Mouse (Mus musculus): ENCODE data around the gene Scg5.

The Scg5 gene

DNA sequence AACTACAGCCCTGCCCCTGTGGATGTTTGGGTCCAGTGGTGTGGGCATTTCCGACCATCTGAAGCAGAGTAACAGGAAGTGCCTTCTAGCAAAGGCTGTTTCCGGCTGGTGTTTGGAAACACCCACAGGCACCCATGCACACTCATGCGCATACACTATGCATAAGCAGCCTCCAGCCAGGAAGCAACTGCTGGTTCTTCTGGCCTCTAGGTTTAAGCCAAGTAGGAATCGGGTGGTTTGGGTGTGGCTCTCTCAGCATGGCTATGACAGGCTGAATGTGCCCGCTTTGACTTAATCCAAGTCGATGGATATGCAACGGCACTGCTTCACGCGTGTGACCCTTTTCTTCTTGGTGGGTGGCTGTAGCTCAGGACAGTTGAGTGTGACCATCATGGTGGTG is 79.6 kb downstream of the Scg5 start:
- DNase-seq: no peak

DNA sequence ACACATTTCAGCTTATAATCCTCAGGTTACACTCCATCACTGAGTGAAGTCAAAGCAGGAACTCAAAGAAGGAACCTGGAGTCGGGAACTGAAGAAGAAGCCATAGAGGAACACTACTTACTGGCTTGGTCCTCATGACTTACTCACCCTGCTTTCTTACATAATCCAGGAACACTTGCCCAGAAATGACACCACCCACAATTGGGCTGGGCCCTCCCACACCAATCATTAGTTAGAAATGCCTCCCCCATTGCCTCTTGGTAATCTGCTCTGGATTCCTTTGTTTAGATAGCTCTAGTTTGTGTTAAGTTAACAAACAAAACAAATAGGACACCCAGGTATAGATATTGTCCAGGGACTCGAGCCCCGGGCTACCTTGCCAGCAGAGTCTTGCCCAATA is 100.3 kb downstream of the Scg5 start:
- no peak for DNase-seq
